Mouse (Mus musculus): ENCODE measurements around the gene Gm9970.

Gm9970 gene

GRCm38 (mm10) chr5:31195671-31196070, 45.4 kb downstream of the Gm9970 start:
- no peak for DNase-seq (ENCODE audit: low read depth)

GRCm38 (mm10) chr5:31194486-31195485, 46.2 kb downstream of the Gm9970 start:
- DNase-seq (ENCODE audit: low read depth): no peak

DNA sequence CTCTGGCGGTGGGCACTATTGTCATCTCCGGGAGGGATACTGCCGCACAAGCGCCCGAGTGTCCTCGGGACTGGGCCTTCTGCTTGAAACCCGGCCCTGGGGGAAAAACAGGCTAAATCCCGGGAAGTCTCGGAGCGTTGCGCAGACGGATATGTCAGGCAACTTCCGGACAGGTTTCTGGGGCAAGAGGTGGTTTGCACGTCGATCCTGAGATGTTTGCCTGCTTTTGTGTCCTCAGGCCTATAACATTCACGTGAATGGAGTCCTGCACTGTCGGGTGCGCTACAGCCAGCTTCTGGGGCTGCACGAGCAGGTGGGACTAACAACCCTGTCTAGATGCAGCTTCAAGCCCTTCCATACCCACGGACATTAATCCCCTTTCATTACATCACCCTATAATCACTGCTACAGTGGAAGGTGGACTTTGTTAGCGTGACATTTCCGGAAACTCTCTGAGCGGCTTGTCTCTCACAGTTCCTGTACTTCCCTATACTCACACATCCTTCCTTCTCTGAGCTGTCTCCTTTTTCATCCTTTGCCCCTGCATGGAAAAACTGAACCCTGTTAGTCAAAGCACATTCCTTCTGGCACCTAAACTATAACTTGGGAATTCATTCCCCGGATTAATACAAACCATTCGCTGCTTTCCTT, 47.3 kb downstream of the Gm9970 start:
- DNase-seq (ENCODE audit: low read depth): no peak

GRCm38 (mm10) chr5:31192939-31193630, 47.9 kb downstream of the Gm9970 start, which contains the start of the genes Snx17 and Eif2b4:
Snx17 (plus strand) TSS chr5:31193227.
Eif2b4 (minus strand) TSS chr5:31193430.
- DNase-seq (ENCODE audit: low read depth): peak; percentile 99

DNA sequence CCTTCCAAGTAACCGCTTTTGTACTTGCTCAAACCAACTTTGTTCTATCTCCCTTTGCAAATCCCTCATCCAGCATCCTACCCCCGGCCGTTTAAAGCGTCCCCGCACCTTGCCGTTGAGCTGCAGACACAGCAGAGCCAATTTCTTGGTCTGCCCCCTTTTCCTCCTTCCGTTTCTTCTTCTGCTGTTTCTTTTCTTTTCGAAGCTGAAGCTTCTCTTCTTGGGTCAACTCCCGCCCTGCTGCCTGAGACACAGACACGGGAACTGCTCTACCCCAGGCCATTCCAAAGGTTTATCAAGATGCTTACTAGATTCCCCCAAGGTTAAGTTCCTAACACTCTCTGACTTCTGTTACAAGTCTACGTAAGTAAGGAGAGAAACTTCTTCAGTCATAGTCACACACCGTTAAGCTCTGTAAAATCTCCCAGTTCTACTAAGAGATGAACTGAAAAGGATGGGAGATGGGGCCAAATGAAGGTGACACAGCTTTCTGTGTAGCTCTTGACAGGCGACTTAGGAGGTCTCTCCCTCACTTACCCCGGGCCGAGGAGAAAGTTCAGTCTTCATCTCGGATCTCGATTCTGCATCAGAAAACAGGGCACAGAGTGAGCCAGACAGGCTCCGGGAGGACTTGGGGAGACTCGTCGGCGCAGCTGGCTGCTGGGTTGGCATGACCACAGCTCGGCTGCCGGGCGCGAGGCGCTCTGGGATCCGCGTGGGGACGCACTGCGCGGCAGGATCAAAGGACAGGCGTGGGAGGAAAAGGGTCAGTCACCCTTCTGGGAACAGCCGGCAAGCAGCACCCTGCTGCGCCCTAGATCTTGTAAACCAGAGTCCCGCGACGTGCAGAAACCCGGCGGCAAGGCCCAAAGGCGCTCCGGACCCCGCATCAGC, 48.7 kb downstream of the Gm9970 start:
- DNase-seq (ENCODE audit: low read depth): no peak
